Mouse (Mus musculus): ENCODE measurements around the gene Nav1.

Gene Nav1

GRCm38 (mm10) chr1:135516511-135517305 is 90.4 kb downstream of the Nav1 start:
- in situ Hi-C loops (cut with MboI), result no loop called here

DNA sequence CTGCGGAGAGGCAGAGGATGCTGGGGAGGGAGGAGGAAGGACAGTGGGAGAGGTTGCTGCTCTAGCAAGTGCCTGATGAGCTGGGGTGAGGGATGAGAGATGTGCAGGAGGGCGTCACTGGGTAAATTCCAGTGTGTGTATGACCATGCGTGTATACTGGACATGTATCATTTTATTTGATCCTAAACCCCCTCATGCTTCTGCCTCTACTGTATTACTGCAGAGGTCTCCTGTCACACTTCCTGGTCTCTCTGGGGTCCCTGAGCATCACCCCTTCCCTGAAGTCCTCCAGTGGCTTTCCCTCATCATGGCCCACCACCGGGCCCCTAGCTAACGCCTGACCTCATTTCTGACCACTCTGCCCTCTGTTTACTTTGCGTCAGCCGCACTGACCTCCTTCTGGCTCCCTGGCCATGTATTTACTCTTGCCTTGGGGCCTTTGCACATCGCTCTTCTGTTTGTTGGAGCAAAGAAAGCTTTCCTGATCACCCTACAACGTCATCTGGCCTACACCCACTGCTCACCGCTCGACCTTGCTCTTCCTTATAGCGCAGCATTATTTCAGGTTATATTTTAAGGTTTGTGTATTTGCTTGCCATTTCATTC is 91.4 kb downstream of the Nav1 start:
- in situ Hi-C loops (cut with MboI), result no loop called here

DNA sequence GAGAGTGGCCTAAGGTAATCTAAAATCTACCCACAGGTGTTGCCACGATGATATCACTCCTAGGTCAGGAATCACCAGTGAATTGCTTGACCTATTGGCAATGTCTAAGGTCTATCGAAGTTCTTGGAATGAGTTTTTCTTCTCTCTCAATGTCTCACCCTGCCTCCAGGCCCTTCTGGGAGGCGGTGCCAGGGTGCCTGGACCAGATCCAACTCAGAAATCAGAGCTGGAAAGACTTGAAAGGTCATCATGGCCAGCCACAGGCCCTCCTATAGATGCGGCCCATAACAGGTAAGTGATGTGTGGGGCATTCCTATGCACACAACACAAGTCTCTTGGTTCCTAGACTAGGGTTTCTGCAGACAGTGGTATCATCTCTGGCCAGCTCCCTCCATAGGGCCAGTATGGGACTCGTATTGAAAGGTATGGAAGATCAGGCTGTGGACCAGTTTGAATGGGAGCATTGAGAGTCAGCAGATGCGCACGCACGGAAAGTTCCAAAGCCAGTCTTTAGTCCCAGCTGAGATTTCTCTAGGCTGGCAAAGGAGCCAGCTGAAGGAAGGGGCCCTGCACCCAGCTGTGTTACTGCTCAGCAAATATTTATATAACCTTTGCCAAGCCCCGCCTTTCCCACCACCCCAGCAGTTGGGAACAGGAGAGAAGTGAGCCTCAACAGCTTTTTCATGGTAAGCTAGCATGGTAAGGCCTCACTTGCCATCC is 92.0 kb downstream of the Nav1 start:
- in situ Hi-C loops (cut with MboI), result no loop called here

DNA sequence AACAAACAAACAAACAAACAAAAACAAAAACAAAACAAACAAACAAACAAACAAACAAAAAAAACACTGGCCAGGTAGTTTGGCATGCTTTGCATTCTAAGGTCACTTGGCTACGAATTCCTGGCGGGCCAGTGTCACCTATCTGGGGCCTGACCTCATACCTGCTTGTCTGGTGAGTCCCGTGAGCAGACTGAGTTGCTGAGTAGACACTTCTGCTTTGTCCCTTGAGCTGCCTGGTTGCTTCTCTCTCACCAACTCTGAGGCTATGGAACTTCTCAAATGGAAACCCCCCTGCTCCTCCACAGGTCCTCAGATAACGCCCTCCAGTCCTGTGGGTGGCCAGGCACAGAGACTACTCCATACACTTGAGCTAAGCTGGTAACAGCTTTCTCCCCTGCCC is 93.0 kb downstream of the Nav1 start:
- in situ Hi-C loops (cut with MboI), result no loop called here

DNA sequence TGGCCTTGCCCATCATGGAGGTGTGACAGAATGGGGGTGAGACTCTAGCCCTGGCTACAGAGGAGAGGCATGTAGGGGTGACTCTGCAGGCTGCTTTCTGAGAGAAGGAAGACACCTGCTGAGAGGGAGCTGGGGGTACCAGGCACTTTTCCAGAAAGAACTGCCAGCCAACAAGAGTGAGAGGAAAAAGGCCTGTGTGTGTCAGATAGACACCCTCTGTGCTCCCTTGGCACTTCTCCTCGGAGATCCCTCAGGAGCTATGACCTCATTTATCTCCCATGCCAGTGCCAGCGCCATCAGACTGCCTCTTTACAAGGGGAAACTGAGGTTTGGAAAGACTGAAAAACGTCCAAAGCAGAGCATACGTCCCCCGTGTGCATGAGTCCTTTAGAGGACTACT is 93.6 kb downstream of the Nav1 start:
- in situ Hi-C loops (cut with MboI), result no loop called here

DNA sequence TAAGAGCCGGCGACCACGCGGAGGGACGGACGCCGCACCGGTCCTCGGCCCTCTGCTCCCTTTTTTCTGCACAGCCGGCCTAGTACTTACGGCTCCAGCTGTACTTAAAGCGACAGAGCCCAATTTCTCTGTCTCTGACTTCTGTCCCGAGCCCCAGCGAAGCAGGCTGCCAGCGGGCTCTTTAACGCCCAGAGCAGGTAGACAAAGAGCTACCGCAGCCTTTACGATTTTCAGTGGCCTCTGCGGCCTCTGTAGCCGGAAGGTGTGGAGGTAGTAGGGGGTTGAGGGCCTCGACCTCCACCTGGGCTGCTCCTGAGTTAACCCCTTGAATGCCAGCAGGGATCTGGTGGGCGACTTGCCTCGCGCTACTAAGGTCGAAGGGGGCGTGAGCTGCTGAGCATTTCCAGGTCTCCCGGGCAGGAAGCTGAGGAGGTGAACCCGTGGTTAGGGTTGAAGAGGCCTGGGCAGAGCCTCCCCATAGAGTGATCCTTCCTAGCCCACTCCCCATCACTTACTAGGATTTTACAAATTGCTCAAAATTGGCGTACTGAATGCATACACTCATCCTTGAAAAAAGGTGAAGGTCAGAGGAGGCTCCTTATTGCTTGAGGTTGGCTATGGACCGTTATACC is 96.6 kb downstream of the Nav1 start:
- in situ Hi-C loops (cut with MboI), result no loop called here

GRCm38 (mm10) chr1:135509145-135510084 is 97.7 kb downstream of the Nav1 start:
- in situ Hi-C loops (cut with MboI), result no loop called here

DNA sequence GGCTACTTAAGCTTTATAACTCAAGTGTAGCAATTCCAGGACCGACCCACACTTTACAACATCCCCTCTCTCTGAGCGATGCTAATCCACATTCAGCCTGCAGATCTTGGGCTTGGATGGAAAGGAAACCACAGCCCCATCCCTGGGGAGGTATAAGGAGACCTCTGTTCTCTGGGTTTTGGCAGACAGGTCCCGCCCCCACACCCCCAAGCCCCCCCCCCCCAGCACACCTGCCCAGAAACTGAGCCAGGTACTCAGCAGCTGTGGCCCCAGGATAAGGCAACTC is 98.8 kb downstream of the Nav1 start:
- in situ Hi-C loops (cut with MboI), result no loop called here

DNA sequence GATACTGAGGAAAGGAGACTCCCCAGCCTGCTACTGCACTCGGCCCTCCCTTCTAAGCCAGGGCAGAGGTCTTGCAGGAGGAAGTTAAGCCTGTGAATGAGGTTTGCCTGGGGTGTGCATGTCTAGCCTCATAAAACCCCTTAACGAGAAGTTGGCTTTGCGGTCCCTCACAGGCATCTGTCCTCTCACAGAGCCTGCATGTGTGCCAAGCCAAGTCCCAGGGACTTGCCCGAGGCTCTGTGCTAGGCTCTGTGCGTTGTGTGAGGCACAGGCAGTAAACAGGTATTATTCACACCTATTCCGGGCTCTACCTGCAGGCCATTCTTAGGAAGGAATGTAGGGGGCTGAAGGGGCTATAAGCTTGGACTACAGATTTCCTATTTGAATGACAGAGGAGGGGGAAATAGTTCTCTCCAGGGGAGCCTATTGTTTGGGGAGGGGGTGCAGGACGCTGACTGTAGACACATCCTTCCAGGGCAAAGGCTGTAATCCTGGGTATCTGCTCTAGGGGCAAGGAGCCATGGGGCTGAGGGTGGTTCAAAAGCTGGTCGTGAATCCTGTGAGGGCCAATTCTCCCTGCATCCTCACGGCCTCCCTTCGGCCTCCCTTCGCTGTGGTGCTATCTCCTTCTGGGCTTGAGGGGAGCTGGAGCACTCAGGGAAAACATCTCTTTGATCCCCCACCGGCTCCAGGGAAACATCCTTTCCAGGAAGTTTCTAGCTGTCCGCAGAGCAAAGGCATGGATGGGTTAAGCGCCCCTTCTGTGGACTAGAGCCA is 99.3 kb downstream of the Nav1 start:
- in situ Hi-C loops (cut with MboI), result no loop called here

GRCm38 (mm10) chr1:135505499-135505898 is 101.6 kb downstream of the Nav1 start:
- in situ Hi-C loops (cut with MboI), result no loop called here

DNA sequence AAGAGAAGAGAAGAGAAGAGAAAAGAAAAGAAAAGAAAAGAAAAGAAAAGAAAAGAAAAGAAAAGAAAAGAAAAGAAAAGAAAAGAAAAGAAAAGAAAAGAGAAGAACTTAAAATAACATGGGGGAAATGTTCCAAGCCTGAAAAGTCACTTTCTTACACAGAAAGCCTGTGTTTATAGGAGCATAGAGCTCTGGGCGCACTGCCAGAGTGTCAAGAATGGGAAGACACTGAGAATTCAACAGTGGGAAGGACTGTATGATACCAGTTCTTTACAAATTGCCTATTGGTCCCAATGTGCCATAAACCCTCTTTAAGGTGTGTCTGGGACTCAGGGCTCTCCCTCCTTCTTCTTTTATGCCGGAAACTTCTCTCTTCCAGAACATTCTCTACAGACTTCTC is 103.7 kb downstream of the Nav1 start:
- in situ Hi-C loops (cut with MboI), result no loop called here

DNA sequence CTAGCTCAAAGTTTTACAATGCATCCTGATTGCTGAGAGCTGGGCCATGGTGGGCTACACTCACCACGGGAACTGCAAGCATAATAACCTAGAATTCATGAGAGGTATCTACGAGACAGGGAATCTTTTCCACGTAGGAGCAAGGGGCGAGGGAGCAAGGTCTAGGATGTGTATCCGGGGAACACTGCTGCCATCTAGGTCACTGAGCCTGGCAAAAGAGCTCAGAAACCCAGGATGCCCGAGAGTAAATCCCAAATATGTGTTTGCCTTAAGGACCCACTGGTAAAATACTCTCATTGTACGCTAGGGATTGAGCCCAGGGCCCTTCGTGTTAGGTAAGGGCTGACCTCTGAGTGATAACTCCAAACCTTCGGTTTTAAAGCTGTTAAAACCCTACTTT is 104.3 kb downstream of the Nav1 start:
- in situ Hi-C loops (cut with MboI), result no loop called here

DNA sequence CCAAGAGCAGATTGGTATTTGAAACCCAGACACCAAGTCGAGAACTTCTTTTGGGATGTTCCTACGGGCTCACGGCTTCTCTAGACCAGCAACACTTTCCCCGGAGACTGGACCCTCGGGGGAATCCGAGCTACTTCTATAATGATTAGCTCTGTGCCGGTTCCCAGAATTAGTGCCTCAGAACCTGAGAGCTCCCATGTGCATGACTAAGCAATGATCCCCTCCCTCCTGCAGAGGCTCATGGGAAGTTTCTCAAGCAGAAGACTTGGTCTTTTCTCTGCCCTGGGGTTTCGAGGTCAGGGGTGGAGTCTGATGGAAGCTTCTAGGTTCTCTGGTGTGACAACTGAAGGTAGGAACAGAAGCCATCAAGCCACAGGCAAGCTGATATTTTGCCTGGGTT is 105.0 kb downstream of the Nav1 start:
- in situ Hi-C loops (cut with MboI), result no loop called here

DNA sequence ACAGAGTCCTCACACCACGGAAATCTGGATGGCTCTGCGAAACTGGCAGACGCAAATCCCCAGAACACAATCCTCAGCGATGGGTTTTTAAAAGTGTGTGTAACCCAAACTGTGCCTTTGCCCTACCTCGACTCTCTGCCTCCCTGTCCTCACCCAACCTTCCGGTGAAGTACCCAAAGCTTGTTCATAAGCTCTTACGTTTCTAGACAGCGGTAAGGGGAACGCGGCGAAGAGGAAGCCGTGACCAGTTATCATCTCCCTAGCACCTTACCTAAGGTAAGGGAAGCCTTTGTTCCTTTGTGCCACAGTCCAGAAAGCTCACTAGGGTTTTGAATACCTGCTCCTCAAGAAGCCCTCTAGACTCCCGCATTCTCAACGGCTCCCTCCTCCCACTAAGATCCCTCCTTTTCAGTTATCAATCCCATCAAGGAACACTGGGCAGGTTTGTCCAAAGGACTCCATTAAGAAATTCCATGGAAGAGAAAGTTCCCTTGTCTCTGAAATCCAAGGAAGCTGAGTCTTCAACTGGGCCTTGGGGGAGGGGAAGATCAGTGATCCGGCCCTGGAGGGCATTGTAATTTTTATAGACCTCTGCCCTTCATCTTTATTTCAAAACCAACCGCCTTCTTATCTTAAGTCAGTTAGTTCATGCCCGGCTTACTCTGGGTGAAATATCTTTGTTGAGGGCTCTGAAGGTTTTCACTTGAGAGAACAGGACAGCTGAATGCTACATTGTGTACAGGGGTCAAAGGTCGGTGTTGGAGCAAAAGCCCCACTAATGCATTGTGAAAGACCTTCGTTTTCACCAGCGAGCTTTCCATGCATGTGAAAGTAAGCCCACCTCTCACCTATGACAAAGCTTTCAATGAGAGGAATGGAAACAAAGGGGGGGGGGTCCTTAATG is 108.4 kb downstream of the Nav1 start:
- in situ Hi-C loops (cut with MboI), result no loop called here

DNA sequence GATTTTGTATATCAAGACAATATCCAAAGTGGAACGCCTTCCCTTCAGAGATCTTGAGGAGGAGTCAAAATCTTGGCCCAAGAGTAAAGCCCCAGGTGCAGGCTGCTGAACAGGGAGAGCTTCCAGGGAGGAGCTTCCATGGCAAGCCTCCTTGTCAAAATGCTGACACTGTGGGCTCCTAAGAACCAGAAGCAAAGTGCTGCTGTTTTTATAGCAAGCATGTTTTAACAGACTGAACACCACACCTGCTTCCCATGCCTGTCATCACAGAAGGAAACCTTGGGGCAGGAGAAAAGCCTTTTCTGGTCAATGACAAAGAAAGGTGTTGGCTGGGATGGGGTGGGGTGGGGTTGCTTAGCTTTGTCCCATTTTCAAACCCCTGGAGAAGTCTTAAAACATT is 112.0 kb downstream of the Nav1 start:
- in situ Hi-C loops (cut with MboI), result no loop called here

- in situ Hi-C loops (cut with MboI), result no loop called here
These were observed 113.2 kb downstream of the Nav1 start for GRCm38 (mm10) chr1:135493862-135494261.

- in situ Hi-C loops (cut with MboI), result no loop called here
These were observed 114.7 kb downstream of the Nav1 start for GRCm38 (mm10) chr1:135492406-135492805.

DNA sequence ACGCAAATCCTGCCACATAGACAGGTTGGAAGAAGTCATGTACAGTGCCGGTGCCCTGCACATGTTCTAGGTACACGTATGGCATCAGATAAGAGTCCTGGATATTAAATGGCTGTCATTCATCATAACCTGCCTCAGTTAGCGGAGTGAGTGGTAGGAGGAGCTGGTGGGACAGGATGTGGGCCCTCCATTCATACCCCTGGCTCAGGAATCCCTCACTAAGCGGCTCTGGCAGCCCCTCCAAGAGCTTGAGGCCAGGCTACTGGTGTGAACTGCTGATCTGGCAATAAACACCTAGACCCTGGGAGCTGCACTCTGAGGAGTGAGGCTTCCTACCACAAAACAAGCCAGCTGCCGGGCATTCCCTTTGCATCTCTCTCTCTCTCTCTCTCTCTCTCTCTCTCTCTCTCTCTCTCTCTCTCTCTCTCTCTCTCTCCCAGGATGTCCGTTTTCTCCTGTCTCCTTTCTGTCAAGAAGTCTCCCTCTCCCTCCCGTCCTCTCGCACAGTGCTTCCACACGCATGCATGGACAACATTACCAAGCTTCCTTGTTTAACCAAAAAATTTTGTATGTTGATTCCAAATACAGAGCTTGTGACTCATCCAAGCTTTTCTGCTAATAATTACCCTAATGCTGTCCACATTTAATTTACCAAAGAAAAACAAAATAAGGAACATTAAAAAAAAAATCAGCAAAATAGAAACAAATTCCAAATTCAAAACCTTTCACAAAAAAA is 116.0 kb downstream of the Nav1 start:
- in situ Hi-C loops (cut with MboI), result no loop called here

- in situ Hi-C loops (cut with MboI), result no loop called here
These were observed 118.2 kb downstream of the Nav1 start for GRCm38 (mm10) chr1:135488879-135489278.

Data from mature B cell (primary cell).